Mouse (Mus musculus) limb, embryonic 11.5 days (tissue): ENCODE measurements at regions not wholly inside any gene's neighbourhood (a gene's known extent, or its start where the extent isn't known, plus 50 kb on each side); places are given as distances from the start of the nearest gene placed in this dataset.

Experiments
- ATAC-seq: fragments of 200-750 bp; cut with Nextera tagmentation; 2 replicates; pipeline ENCODE4 v1.8.0; 2017; ENCODE audit warnings: low read depth; ENCODE audit not compliant: insufficient number of reproducible peaks, low FRiP score, low TSS enrichment
- DNase-seq: peaks from one replicate; pipeline ENCODE4 v3.0.0-alpha.2; 2015; ENCODE audit warnings: low spot score
- H3K27ac ChIP-seq: fragments of 300-500 bp; sonication (generic); replicated peaks from 2 replicates; pipeline ENCODE4 v1.5.1; 2014; ENCODE audit warnings: low read depth, mild to moderate bottlenecking, low read length
- H3K27me3 ChIP-seq: fragments of 300-500 bp; sonication (generic); 2 replicates; pipeline ENCODE4 v1.6.1; 2014; ENCODE audit warnings: mild to moderate bottlenecking, low read length, mixed read lengths; ENCODE audit not compliant: control insufficient read depth, insufficient read depth
- H3K36me3 ChIP-seq: fragments of 300-500 bp; sonication (generic); 2 replicates; pipeline ENCODE4 v1.6.1; 2014; ENCODE audit warnings: mild to moderate bottlenecking, low read length, moderate library complexity, mixed read lengths; ENCODE audit not compliant: control insufficient read depth, insufficient read depth
- H3K4me1 ChIP-seq: fragments of 300-500 bp; sonication (generic); 2 replicates; pipeline ENCODE4 v1.6.1; 2014; ENCODE audit warnings: low read length, mixed read lengths; ENCODE audit not compliant: control insufficient read depth, insufficient read depth
- H3K4me2 ChIP-seq: fragments of 300-500 bp; sonication (generic); 2 replicates; pipeline ENCODE4 v1.6.1; 2014; ENCODE audit warnings: low read depth, mild to moderate bottlenecking, moderate library complexity; ENCODE audit not compliant: severe bottlenecking
- H3K4me3 ChIP-seq: fragments of 300-500 bp; sonication (generic); 2 replicates; pipeline ENCODE4 v1.5.1; 2014; ENCODE audit warnings: low read depth, low read length
- H3K9ac ChIP-seq: fragments of 300-500 bp; sonication (generic); 2 replicates; pipeline ENCODE4 v1.6.1; 2014; ENCODE audit warnings: mild to moderate bottlenecking, low read length
- H3K9me3 ChIP-seq: fragments of 300-500 bp; sonication (generic); 2 replicates; pipeline ENCODE4 v1.6.1; 2016; ENCODE audit warnings: low read length; ENCODE audit not compliant: control insufficient read depth
- WGBS: fragments of 180-500 bp; shearing (Covaris S2); extraction: QIAGEN DNeasy Blood & Tissue Kit; methylation state at CpG from one replicate; pipeline ENCODE4 v1.1.7; 2014; 5-methylcytosine and 5-hydroxymethylcytosine counted together

DNA sequence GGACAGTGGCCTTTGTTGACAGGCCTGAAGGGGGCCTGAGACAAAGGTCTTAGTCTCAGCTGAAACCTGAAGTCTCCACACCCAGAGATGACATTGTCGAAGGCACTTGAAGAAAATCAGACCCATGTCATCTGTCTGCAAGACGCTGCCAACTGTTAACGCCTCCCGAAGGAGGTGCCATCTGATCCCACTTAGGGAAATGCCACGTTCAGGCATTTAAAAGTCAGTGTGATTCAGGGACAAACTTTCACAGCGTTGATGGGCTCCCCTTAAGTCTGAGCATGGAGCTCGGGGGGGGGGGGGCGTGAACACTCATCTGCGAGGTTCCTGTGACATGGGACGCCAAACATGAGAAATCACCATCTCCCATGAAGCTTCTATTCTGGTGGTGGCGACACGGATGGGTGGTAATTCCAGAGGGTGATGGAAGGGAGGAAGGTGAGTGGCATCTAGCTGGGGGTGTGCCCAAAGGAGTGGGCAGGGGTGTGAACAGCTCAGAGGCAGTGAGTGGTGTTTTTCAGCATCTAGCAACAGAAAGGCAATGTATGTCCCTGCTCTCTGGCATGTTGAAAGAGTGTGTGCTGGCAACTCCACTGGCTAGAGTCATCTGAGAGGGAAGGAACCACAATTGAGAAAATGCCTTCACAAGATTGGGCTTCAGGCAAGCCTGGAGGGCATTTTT lies 102.9 kb downstream of the Matn1 start:
- Histone ChIP-seq H3K4me2 (no peak overlapping the region), H3K9me3 (no peaks in the 10 kb centered on the region), H3K4me1 (no peaks in the 10 kb centered on the region), H3K27me3 (no peaks in the 10 kb centered on the region), H3K36me3 (no peaks in the 10 kb centered on the region), H3K27ac (no peak overlapping the region), H3K4me3 (no peak overlapping the region), H3K9ac (no peak overlapping the region)
- 46% methylated on average over 12 of the region's 12 CpGs for WGBS
- DNase-seq (no peak), ATAC-seq (no peak)

GRCm38 (mm10) chr4:131056293-131056692 lies 112.1 kb downstream of the Matn1 start:
- DNase-seq (no peak), ATAC-seq (no peak)
- H3K9ac ChIP-seq: no peak overlapping the region
- H3K36me3 ChIP-seq: no peaks in the 10 kb centered on the region
- 94% methylated on average over 3 of the region's 3 CpGs for WGBS
- H3K27ac ChIP-seq: no peak overlapping the region
- no peak overlapping the region for H3K4me3 ChIP-seq
- H3K27me3 ChIP-seq: no peaks in the 10 kb centered on the region
- no peak overlapping the region for H3K4me2 ChIP-seq
- H3K4me1 ChIP-seq: peaks cover 4% of the 10 kb centered on the region; the same call in 1 of the 2 replicates
- H3K9me3 ChIP-seq: no peaks in the 10 kb centered on the region; the same call in 1 of the 2 replicates

DNA sequence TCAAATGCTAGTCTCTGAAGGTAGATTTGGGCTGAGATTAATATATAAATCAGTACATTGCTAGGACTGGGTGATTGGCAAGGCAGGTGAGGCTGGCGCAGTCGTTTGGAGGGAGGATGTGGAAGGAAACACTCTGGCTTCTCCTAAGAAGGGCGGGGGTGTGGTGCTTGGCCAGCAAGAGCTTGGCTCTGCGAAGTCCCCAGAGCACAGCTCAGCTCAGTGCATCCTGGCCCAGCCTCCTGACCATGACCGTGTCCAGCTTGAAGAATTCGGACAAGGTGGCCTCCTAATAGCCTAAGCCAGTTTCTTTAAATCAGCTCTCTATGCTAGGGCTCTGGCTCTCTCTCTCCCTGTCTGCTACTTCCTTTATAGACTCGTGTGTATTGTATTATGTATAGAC lies 115.4 kb downstream of the Matn1 start:
- 63% methylated on average over 7 of the region's 7 CpGs for WGBS
- no peaks in the 10 kb centered on the region for H3K36me3 ChIP-seq
- H3K27ac ChIP-seq: no peak overlapping the region
- no peak overlapping the region for H3K9ac ChIP-seq
- H3K4me3 ChIP-seq: no peak overlapping the region
- no peak overlapping the region for H3K4me2 ChIP-seq
- peaks cover 4% of the 10 kb centered on the region; the same call in 1 of the 2 replicates for H3K4me1 ChIP-seq
- H3K9me3 ChIP-seq: no peaks in the 10 kb centered on the region
- ATAC-seq: no peak
- no peak for DNase-seq
- no peaks in the 10 kb centered on the region for H3K27me3 ChIP-seq

DNA sequence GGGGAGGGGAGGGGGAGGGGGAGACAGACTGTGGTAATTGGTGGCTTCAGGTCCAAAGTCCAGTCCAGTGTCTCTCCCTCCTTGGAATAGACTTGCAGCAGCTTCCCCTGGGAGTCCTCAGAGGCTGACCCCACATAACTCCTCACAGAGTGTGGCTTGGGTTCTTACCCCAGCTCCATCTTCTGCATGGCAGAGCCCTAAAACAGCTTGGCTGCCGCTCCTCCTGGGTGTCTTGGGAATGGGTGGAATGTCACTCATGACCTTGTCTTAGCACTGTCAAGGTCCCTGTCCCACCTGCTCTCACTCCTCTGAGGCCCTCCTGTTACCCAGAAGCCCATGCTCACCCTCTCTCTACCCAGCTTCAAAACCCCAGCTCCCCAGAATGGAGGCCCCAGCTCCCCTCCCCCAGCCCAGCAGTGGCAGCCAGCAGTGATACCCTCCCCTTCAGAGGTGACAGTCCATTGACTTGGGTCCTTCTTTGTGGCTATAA lies 116.1 kb downstream of the Matn1 start:
- no peak for ATAC-seq
- no peak overlapping the region for H3K27ac ChIP-seq
- 57% methylated on average over 1 of the region's 1 CpGs for WGBS

DNA sequence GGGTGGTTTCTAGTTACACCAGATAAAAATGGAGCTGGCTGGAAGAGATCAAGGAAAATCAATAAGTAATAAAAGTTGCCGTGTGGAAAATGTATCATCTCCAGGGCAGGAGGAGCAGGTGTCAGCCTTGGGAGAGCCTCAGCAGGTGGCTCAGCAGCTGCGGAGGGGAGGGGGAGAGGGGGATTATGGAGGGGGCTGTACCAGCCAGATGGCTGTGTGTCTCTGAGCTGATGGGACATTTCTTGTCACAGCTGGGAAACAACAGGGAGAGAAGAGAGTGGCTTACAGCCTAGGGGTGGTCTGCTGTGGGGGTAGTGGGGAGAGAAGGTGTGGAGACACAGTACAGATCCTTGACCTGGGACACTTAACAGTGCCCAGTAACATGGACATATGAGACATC lies 116.5 kb downstream of the Matn1 start:
- Histone ChIP-seq H3K4me1 (peaks cover 4% of the 10 kb centered on the region; the same call in 1 of the 2 replicates), H3K36me3 (no peaks in the 10 kb centered on the region), H3K9ac (no peak overlapping the region), H3K4me3 (no peak overlapping the region), H3K27me3 (no peaks in the 10 kb centered on the region), H3K4me2 (no peak overlapping the region), H3K9me3 (no peaks in the 10 kb centered on the region), H3K27ac (no peak overlapping the region)
- ATAC-seq (no peak), DNase-seq (no peak)
- WGBS: 7% methylated on average over 2 of the region's 2 CpGs

More for the DNA sequence above, 116.1 kb downstream of the Matn1 start:
- DNase-seq: no peak
- Histone ChIP-seq H3K9me3 (no peaks in the 10 kb centered on the region), H3K4me1 (peaks cover 4% of the 10 kb centered on the region; the same call in 1 of the 2 replicates), H3K36me3 (no peaks in the 10 kb centered on the region), H3K9ac (no peak overlapping the region), H3K27me3 (no peaks in the 10 kb centered on the region), H3K4me3 (no peak overlapping the region), H3K4me2 (no peak overlapping the region)

GRCm38 (mm10) chr4:131062592-131062991 lies 118.4 kb downstream of the Matn1 start:
- WGBS: 89% methylated on average over 4 of the region's 4 CpGs
- DNase-seq: no peak
- no peak overlapping the region for H3K27ac ChIP-seq

GRCm38 (mm10) chr4:131066186-131066939 lies 122.2 kb downstream of the Matn1 start:
- Histone ChIP-seq H3K27me3 (no peaks in the 10 kb centered on the region), H3K9me3 (no peaks in the 10 kb centered on the region), H3K36me3 (no peaks in the 10 kb centered on the region), H3K4me1 (peaks cover 7% of the 10 kb centered on the region; the same call in 1 of the 2 replicates), H3K4me2 (no peak overlapping the region), H3K27ac (no peak overlapping the region), H3K4me3 (no peak overlapping the region), H3K9ac (no peak overlapping the region)
- 53% methylated on average over 8 of the region's 8 CpGs for WGBS
- DNase-seq (no peak), ATAC-seq (no peak)

More at GRCm38 (mm10) chr4:131062592-131062991, 118.4 kb downstream of the Matn1 start:
- no peaks in the 10 kb centered on the region for H3K9me3 ChIP-seq
- no peaks in the 10 kb centered on the region for H3K27me3 ChIP-seq
- no peak overlapping the region for H3K9ac ChIP-seq
- H3K4me3 ChIP-seq: no peak overlapping the region
- H3K36me3 ChIP-seq: no peaks in the 10 kb centered on the region
- no peak for ATAC-seq
- H3K4me2 ChIP-seq: no peak overlapping the region
- peaks cover 11% of the 10 kb centered on the region for H3K4me1 ChIP-seq

DNA sequence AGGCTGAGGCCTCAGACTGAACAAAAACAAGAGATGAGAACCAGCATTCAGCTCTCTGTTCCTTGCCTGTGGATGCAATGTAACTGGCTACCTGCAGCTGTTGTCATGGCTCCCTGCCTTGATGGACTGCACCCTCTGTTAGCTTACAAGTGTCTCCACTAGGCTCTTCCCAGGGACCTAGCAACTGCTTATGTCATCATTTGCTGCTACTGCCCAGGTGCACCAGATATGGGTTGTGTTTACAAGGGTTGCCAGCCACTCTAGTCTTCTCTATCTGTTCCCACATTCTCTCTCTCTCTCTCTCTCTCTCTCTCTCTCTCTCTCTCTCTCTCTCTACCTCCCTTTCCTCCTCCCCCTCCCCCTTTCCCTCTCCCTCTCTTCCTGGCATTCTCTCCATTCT lies 126.4 kb downstream of the Matn1 start:
- no peaks in the 10 kb centered on the region for H3K36me3 ChIP-seq
- H3K27ac ChIP-seq: no peak overlapping the region
- H3K9ac ChIP-seq: no peak overlapping the region
- no peaks in the 10 kb centered on the region for H3K9me3 ChIP-seq
- no peaks in the 10 kb centered on the region for H3K27me3 ChIP-seq
- DNase-seq (no peak), ATAC-seq (no peak)
- H3K4me1 ChIP-seq: peaks cover 7% of the 10 kb centered on the region; the same call in 1 of the 2 replicates
- H3K4me2 ChIP-seq: no peak overlapping the region
- H3K4me3 ChIP-seq: no peak overlapping the region
